Mouse (Mus musculus): ENCODE measurements around the gene Zswim1.
"Not testable (repeated sequence)": the region's sequence is repeated elsewhere in the genome, so short reads cannot be mapped to it uniquely, and the experiment has no call there.

Gene Zswim1

GRCm38 (mm10) chr2:164829090-164829489, 6.6 kb downstream of the Zswim1 start:
- no peak for DNase-seq (ENCODE audit: low read depth)

GRCm38 (mm10) chr2:164831029-164831428, 8.5 kb downstream of the Zswim1 start:
- no peak for DNase-seq (ENCODE audit: low read depth)

DNA sequence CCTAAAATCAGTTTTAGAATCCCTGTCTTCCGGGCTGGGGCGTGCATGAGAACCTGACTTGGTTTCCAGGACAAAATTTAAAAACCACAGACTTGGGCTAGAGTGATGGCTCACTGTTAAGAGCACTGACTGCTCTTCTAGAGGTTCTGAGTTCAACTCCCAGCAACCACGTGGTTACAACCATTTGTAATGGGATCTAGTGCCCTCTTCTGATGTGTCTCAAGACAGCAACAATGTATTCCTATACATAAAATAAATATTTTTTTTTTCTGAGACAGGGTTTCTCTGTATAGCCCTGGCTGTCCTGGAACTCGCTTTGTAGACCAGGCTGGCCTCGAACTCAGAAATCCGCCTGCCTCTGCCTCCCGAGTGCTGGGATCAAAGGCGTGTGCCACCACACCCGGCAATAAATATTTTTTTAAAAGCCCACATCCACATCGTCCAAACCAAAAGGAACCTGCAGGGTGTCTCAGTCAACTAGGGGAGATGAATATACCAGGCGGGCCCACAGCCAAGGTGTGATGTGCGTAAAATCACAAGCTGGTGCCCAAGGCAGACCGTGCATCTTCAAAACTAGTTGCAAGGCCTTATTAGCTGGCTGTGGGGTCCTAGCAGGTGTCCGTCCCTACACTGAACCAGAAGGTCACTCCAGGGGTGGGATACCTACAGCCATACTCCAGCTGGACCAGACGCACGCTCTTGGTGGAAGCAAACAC, 9.7 kb downstream of the Zswim1 start:
- no peak for DNase-seq (ENCODE audit: low read depth)

GRCm38 (mm10) chr2:164832748-164833301, 10.3 kb downstream of the Zswim1 start, which contains the start of gene Ctsa:
TSS of gene Ctsa (plus strand) at chr2:164832873.
- peak; percentile 72 for DNase-seq (ENCODE audit: low read depth)

- peak; percentile 92 for DNase-seq (ENCODE audit: low read depth)
These were observed 11.0 kb downstream of the Zswim1 start, which contains the start of gene Neurl2 for GRCm38 (mm10) chr2:164833314-164833959. TSS of gene Neurl2 (minus strand) at chr2:164833456.

DNA sequence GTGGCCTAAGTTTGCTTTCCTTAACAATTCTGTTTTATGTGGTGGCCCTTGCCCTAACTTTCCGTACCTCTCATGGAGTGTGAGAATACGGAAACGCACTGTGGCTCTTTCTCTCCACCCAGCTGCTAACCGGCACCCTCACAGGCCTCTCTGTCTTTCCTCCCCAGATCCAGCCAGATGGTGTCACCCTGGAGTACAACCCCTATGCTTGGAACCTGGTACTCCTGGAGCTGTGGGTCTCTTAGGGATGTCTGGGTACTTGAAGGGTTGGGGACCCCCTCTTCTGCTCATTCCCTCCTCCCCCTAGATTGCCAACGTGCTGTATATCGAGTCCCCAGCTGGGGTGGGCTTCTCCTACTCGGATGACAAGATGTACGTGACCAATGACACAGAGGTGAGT, 12.0 kb downstream of the Zswim1 start:
- DNase-seq (ENCODE audit: low read depth), result no peak

GRCm38 (mm10) chr2:164835164-164835563, 12.7 kb downstream of the Zswim1 start:
- no peak for DNase-seq (ENCODE audit: low read depth)

GRCm38 (mm10) chr2:164845782-164846181, 23.3 kb downstream of the Zswim1 start:
- no peak for DNase-seq (ENCODE audit: low read depth)

GRCm38 (mm10) chr2:164850061-164850460, 27.6 kb downstream of the Zswim1 start:
- DNase-seq (ENCODE audit: low read depth), result no peak

- DNase-seq (ENCODE audit: low read depth), result not testable (repeated sequence)
These were observed 33.1 kb downstream of the Zswim1 start for GRCm38 (mm10) chr2:164855572-164855971.

DNA sequence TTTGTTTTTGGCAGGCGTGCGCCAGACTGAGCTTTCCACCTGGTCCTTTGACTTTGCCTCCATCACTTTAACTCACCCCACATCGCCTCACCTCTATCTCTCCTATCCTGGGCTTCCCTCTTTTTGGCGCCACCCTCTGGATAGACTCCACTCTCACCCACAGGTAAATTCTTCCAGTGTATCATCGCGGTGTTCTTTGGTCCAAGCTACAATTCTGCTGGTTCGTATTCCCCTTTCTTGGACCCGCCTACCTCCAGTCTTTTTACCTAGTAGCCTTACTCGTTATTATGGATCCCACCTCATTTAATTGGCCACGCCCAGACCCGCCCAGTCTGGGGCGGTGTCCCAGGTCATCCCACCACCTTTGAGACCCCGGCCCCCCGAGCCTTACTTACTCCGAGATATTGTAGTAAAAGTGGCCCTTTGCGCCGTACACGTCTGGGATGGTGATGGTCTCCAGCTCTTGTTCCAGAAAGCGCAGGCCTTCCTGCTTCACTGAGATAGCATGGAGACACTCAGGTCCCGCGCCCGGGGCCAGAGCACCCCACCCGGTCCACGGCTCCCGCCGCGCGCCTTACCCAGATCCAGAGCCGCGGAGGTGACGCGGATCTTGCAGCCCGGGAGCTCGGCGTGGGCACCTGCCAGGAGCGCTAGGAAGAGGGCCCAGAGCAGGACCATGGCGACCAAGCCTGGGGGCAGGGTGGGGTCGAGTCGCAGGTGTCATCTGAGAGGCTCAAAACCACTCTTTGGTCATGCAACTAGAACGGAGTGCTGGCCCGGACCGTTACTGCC, 34.0 kb downstream of the Zswim1 start:
- no peak for DNase-seq (ENCODE audit: low read depth)

DNA sequence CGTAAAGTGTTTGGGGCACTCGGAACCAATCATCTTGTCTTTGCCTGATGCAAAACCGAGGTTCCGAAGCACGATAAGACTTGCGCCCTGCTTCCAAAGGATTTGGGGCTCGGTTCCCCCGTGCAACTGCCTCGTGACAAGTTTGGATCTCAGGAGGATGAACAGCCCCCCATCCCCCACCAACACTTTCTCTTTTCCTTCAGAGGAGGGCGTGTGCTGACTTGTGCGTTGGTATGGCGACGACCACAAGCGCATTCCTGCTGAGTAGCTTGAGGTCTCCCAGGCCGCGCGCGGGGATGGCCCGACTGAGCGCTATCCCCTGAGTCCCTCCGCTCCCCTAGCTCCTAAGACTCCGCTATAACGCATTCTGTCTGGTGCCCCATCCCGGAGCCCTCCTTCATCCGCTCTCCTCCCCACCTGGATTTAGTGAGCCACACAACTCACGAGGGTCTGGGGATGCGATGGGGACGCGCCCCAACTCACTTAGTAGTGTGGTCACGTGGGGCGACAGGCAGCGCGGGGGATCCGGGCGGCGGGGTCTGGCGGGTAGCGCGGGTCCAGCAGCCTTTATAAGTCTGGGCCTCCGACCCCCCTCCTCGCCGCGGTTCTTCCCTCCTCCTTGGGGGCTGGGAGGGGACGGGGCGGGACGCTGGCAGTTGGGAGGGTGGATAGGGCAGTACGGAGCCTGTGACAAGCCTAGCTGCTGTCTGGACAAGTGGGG, 34.8 kb downstream of the Zswim1 start, which contains the start of gene Pltp:
Pltp (minus strand) TSS at position 611 of the 721 bp plus-strand sequence.
- DNase-seq (ENCODE audit: low read depth), result no peak

GRCm38 (mm10) chr2:164857842-164858553, 35.5 kb downstream of the Zswim1 start:
- DNase-seq (ENCODE audit: low read depth), result no peak

DNA sequence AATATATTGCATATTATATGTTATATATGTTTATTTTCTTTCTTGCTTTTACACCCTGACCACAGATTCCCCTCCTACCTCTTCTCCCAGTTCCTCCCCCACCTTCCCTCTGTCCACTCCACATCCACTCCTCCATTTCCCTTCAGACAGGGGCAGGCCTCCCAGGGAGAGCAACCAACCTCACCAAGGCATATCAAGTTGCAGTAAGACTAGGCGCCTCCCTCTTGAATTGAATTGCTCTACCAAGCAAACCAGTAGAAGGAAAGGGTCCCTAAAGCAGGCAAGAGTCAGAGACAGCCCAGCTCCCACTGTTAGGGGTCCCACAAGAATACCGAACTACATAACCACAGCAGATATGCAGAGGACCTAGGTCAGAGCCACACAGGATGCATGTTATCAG, 36.7 kb downstream of the Zswim1 start:
- DNase-seq (ENCODE audit: low read depth), result no peak

GRCm38 (mm10) chr2:164859640-164860432, 37.4 kb downstream of the Zswim1 start:
- DNase-seq (ENCODE audit: low read depth), result no peak

DNA sequence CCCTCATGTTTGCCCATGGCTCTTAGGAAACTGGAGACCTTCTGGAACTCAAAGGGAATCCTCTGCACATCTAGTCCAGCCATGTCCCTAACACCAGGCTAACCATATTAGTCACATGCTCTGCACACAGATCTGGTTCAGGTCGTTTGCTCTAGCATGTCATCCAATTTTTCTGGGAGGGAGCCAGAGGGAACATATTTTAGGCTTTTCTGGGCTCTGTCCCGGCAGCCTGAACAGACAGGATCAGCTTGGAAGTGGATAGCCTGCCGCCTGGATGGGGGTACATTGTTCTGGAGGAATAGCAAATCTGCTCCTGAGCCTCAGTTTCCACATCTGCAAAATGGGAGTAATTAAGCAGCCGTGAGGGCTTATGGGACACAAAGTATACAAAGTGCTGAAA, 38.6 kb downstream of the Zswim1 start:
- DNase-seq (ENCODE audit: low read depth), result no peak

DNA sequence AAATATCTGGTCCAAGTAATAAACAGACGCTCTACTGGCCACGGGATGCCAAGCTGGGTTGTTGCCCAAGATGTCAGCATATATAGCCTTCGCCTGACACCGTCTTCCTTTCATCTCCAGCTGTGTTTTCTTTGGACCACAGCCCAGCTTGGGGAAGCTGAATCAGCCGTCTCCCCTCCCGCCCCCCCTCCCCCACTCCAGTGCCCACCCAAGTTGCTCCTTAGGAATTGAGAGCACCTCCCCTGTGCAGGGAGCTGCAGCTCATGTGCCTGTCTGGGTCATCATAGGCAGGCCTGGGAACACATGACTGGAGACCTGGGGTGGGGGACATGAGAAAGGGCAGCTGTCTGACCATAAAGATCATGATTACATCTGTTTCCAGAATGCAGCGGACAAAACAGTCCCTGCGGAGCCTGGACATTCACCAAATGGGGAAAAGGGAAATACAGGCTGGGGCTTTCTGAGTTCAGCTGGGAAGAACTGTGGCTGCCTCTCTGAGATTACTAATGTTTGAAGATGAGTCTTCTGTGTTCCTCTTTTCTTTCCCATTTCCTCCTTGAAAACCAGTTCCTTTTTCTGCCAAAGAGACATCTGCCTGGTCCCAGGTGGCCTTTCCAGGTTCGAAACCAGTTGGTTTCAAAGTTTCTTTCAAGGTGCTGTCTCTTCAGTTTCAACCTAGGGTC, 39.8 kb downstream of the Zswim1 start:
- DNase-seq (ENCODE audit: low read depth), result no peak

DNA sequence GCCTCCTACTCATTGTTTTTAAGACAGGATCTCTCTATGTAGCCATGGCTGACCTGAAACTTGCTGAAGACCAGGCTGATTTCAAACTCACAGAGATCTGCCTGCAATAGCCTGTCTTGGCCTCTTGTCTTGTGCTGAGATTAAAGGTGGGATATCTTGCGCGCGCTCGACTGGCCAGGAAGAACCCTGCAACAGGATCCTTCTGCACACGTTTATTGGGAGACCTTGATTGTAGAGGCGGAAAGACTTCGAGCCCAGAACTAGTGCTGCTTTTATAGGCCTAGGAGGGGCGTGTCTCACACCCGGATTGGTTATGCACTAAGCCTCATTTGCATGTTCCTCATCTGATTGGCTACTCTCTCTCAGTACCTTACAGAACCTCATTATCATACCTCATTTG, 40.9 kb downstream of the Zswim1 start:
- DNase-seq (ENCODE audit: low read depth), result not testable (repeated sequence)

- no peak for DNase-seq (ENCODE audit: low read depth)
These were observed 42.1 kb downstream of the Zswim1 start for GRCm38 (mm10) chr2:164864593-164864992.

Data from c-Kit-positive CD71-negative TER-119-negative erythroid progenitor cells, embryonic 14.5 days (primary cell).